Mouse (Mus musculus): ENCODE data around the gene Arhgef39. TPM values are rescaled to one million over a fixed set of nuclear protein-coding genes. Genes with fewer than 3 reads are reported as not detected.
A peak's percentile ranks its signal among the peaks of the same experiment; 100 is the strongest.
"Not testable (repeated sequence)": the region's sequence is repeated elsewhere in the genome, so short reads cannot be mapped to it uniquely, and the experiment has no call there.

The Arhgef39 gene
- polyA plus RNA-seq, 1 experiment, result 5.7 TPM

- TF ChIP-seq MAX (IDR thresholded peaks at IDR 0.05; ENCODE audit: low read depth) (no peak), MYOD1 (IDR thresholded peaks at IDR 0.05; ENCODE audit: control insufficient read depth in 1 of 3, insufficient read length in 2 of 3, low read depth in 2 of 3) (peak in 1 of 3 experiments; percentile 1), CEBPB (IDR thresholded peaks at IDR 0.05; ENCODE audit: insufficient read depth, poor library complexity, severe bottlenecking) (no peak), USF1 (IDR thresholded peaks at IDR 0.05; ENCODE audit: low read depth) (no peak), POLR2AphosphoS2 (IDR thresholded peaks at IDR 0.05; ENCODE audit: insufficient read length, low read depth) (peak; percentile 94), POLR2A (IDR thresholded peaks at IDR 0.05; ENCODE audit: insufficient read length, low read depth) (peak; percentile 91), SRF (IDR thresholded peaks at IDR 0.05; ENCODE audit: control insufficient read depth, insufficient read length, low read depth) (no peak)
- Histone ChIP-seq H3K36me3 (ENCODE audit: control insufficient read depth, insufficient read depth) (peaks cover 4% of the 10 kb centered on the region), H3K79me2 (ENCODE audit: control insufficient read depth, insufficient read depth) (no peaks in the 10 kb centered on the region), H3K4me3 (peak overlapping the region; percentile 80), H3ac (ENCODE audit: control insufficient read depth, insufficient read length) (peak overlapping the region; percentile 82), H3K27me3 (ENCODE audit: control insufficient read depth, insufficient read depth, insufficient read length) (no peaks in the 10 kb centered on the region), H3K4me2 (ENCODE audit: low read depth) (peak overlapping the region; percentile 90)
These were observed 6.2 kb downstream of the Arhgef39 start for GRCm38 (mm10) chr4:43493186-43493845.

- peak within 1 kb of the TSS; percentile 80 for H3K4me3 ChIP-seq
- no peaks in the 10 kb centered on the region for H3K27me3 ChIP-seq (ENCODE audit: control insufficient read depth, insufficient read depth, insufficient read length)
- H3ac ChIP-seq (ENCODE audit: control insufficient read depth, insufficient read length), result peak within 1 kb of the TSS; percentile 82
- TF ChIP-seq MYOG (IDR thresholded peaks at IDR 0.05; ENCODE audit: control insufficient read depth in 1 of 3, insufficient read depth in 1 of 3, insufficient read length in 2 of 3, low read depth in 2 of 3), result peak in 1 of 3 experiments; percentile 50
- peak; percentile 54 for TF ChIP-seq E2F4 (IDR thresholded peaks at IDR 0.05; ENCODE audit: insufficient read depth)
- no peak for TF ChIP-seq MAX (IDR thresholded peaks at IDR 0.05; ENCODE audit: low read depth)
- peak in 1 of 3 experiments; percentile 38 for TF ChIP-seq MYOD1 (IDR thresholded peaks at IDR 0.05; ENCODE audit: control insufficient read depth in 1 of 3, insufficient read length in 2 of 3, low read depth in 2 of 3)
- TF ChIP-seq CEBPB (IDR thresholded peaks at IDR 0.05; ENCODE audit: insufficient read depth, poor library complexity, severe bottlenecking), result peak; percentile 52; the same call in 1 of the 2 replicates
- TF ChIP-seq USF1 (IDR thresholded peaks at IDR 0.05; ENCODE audit: low read depth), result no peak
- H3K36me3 ChIP-seq (ENCODE audit: control insufficient read depth, insufficient read depth), result peaks cover 4% of the 10 kb centered on the region
- H3K4me2 ChIP-seq (ENCODE audit: low read depth), result peak within 1 kb of the TSS; percentile 90
- H3K79me2 ChIP-seq (ENCODE audit: control insufficient read depth, insufficient read depth), result no peaks in the 10 kb centered on the region
These were observed 6.7 kb downstream of the Arhgef39 start, which contains the start of gene Ccdc107 for GRCm38 (mm10) chr4:43492821-43493185. Gene Ccdc107 (plus strand): TSS chr4:43492900.

- peaks cover 4% of the 10 kb centered on the region for H3K36me3 ChIP-seq (ENCODE audit: control insufficient read depth, insufficient read depth)
- H3K27me3 ChIP-seq (ENCODE audit: control insufficient read depth, insufficient read depth, insufficient read length), result no peaks in the 10 kb centered on the region
- H3K4me3 ChIP-seq, result no peak overlapping the region
- no peak overlapping the region for H3ac ChIP-seq (ENCODE audit: control insufficient read depth, insufficient read length)
- H3K4me2 ChIP-seq (ENCODE audit: low read depth), result peak overlapping the region; percentile 37
- no peaks in the 10 kb centered on the region for H3K79me2 ChIP-seq (ENCODE audit: control insufficient read depth, insufficient read depth)
- TF ChIP-seq POLR2A (IDR thresholded peaks at IDR 0.05; ENCODE audit: insufficient read length, low read depth) (no peak), POLR2AphosphoS2 (IDR thresholded peaks at IDR 0.05; ENCODE audit: insufficient read length, low read depth) (no peak), TCF3 (IDR thresholded peaks at IDR 0.05; ENCODE audit: insufficient read length, low read depth) (no peak), SRF (IDR thresholded peaks at IDR 0.05; ENCODE audit: control insufficient read depth, insufficient read length, low read depth) (no peak), MAX (IDR thresholded peaks at IDR 0.05; ENCODE audit: low read depth) (no peak), E2F4 (IDR thresholded peaks at IDR 0.05; ENCODE audit: insufficient read depth) (no peak), MYOD1 (IDR thresholded peaks at IDR 0.05; ENCODE audit: control insufficient read depth in 1 of 3, insufficient read length in 2 of 3, low read depth in 2 of 3) (no peak), TCF12 (IDR thresholded peaks at IDR 0.05; ENCODE audit: insufficient read depth, poor library complexity, severe bottlenecking) (no peak), REST (IDR thresholded peaks at IDR 0.05; ENCODE audit: insufficient read depth, insufficient read length) (no peak), MYOG (IDR thresholded peaks at IDR 0.05; ENCODE audit: control insufficient read depth in 1 of 3, insufficient read depth in 1 of 3, insufficient read length in 2 of 3, low read depth in 2 of 3) (no peak), USF1 (IDR thresholded peaks at IDR 0.05; ENCODE audit: low read depth) (no peak), CEBPB (IDR thresholded peaks at IDR 0.05; ENCODE audit: insufficient read depth, poor library complexity, severe bottlenecking) (no peak)
These were observed 7.2 kb downstream of the Arhgef39 start for GRCm38 (mm10) chr4:43492101-43492820.

GRCm38 (mm10) chr4:43490801-43491200 lies 8.7 kb downstream of the Arhgef39 start:
- Histone ChIP-seq H3K79me2 (ENCODE audit: control insufficient read depth, insufficient read depth) (no peaks in the 10 kb centered on the region), H3K27me3 (ENCODE audit: control insufficient read depth, insufficient read depth, insufficient read length) (no peaks in the 10 kb centered on the region), H3K4me2 (ENCODE audit: low read depth) (no peak overlapping the region), H3K4me3 (no peak overlapping the region), H3ac (ENCODE audit: control insufficient read depth, insufficient read length) (no peak overlapping the region), H3K36me3 (ENCODE audit: control insufficient read depth, insufficient read depth) (peaks cover 4% of the 10 kb centered on the region)
- TF ChIP-seq MAX (IDR thresholded peaks at IDR 0.05; ENCODE audit: low read depth), result no peak
- TF ChIP-seq REST (IDR thresholded peaks at IDR 0.05; ENCODE audit: insufficient read depth, insufficient read length), result no peak

- Histone ChIP-seq H3K79me2 (ENCODE audit: control insufficient read depth, insufficient read depth) (no peaks in the 10 kb centered on the region), H3K4me2 (ENCODE audit: low read depth) (no peak overlapping the region), H3K4me3 (no peak overlapping the region), H3K27me3 (ENCODE audit: control insufficient read depth, insufficient read depth, insufficient read length) (no peaks in the 10 kb centered on the region), H3ac (ENCODE audit: control insufficient read depth, insufficient read length) (no peak overlapping the region), H3K36me3 (ENCODE audit: control insufficient read depth, insufficient read depth) (no peaks in the 10 kb centered on the region)
- no peak for TF ChIP-seq E2F4 (IDR thresholded peaks at IDR 0.05; ENCODE audit: insufficient read depth)
- TF ChIP-seq MYOD1 (IDR thresholded peaks at IDR 0.05; ENCODE audit: control insufficient read depth in 1 of 3, insufficient read length in 2 of 3, low read depth in 2 of 3), result no peak
- TF ChIP-seq POLR2AphosphoS2 (IDR thresholded peaks at IDR 0.05; ENCODE audit: insufficient read length, low read depth), result no peak
- TF ChIP-seq SRF (IDR thresholded peaks at IDR 0.05; ENCODE audit: control insufficient read depth, insufficient read length, low read depth), result no peak
- no peak for TF ChIP-seq CEBPB (IDR thresholded peaks at IDR 0.05; ENCODE audit: insufficient read depth, poor library complexity, severe bottlenecking)
- TF ChIP-seq POLR2A (IDR thresholded peaks at IDR 0.05; ENCODE audit: insufficient read length, low read depth), result no peak
- no peak for TF ChIP-seq TCF12 (IDR thresholded peaks at IDR 0.05; ENCODE audit: insufficient read depth, poor library complexity, severe bottlenecking)
- no peak for TF ChIP-seq TCF3 (IDR thresholded peaks at IDR 0.05; ENCODE audit: insufficient read length, low read depth)
- no peak for TF ChIP-seq USF1 (IDR thresholded peaks at IDR 0.05; ENCODE audit: low read depth)
- no peak for TF ChIP-seq MAX (IDR thresholded peaks at IDR 0.05; ENCODE audit: low read depth)
- no peak for TF ChIP-seq REST (IDR thresholded peaks at IDR 0.05; ENCODE audit: insufficient read depth, insufficient read length)
- no peak for TF ChIP-seq MYOG (IDR thresholded peaks at IDR 0.05; ENCODE audit: control insufficient read depth in 1 of 3, insufficient read depth in 1 of 3, insufficient read length in 2 of 3, low read depth in 2 of 3)
These were observed 9.9 kb downstream of the Arhgef39 start for GRCm38 (mm10) chr4:43489611-43490010.

GRCm38 (mm10) chr4:43485666-43486065 lies 13.8 kb downstream of the Arhgef39 start:
- H3K4me2 ChIP-seq (ENCODE audit: low read depth); H3K36me3 ChIP-seq (ENCODE audit: control insufficient read depth, insufficient read depth); H3K4me3 ChIP-seq; H3ac ChIP-seq (ENCODE audit: control insufficient read depth, insufficient read length); H3K79me2 ChIP-seq (ENCODE audit: control insufficient read depth, insufficient read depth); H3K27me3 ChIP-seq (ENCODE audit: control insufficient read depth, insufficient read depth, insufficient read length): not testable (repeated sequence)

Measured in myocyte (in vitro differentiated cells).